Mouse (Mus musculus) regulatory T cell (primary cell): ENCODE measurements around the gene Kif24.

ENCODE experiments used
- in situ Hi-C: fragments of 300-600 bp; cut with MboI, MseI; formaldehyde crosslinking; loops from one replicate; pipeline ENCODE4 v1.15.1; 2025; ENCODE audit warnings: high pct_unique_total_duplicates

The Kif24 gene

GRCm38 (mm10) chr4:41493464-41494116, 28.9 kb upstream of the Kif24 start:
- in situ Hi-C loops, result loop anchor here (5.0 kb wide), 1 partner anchor 51 kb away; no protein-coding TSS in a partner anchor

GRCm38 (mm10) chr4:41492951-41493350, 28.3 kb upstream of the Kif24 start:
- in situ Hi-C loops, result loop anchor here (5.0 kb wide), 1 partner anchor 51 kb away; no protein-coding TSS in a partner anchor

GRCm38 (mm10) chr4:41481601-41482017, 16.9 kb upstream of the Kif24 start:
- in situ Hi-C loops, result no loop called here

- in situ Hi-C loops, result no loop called here
These were observed 15.6 kb upstream of the Kif24 start for GRCm38 (mm10) chr4:41480254-41480653.

- in situ Hi-C loops, result no loop called here
These were observed 14.7 kb upstream of the Kif24 start for GRCm38 (mm10) chr4:41479456-41479804.

- in situ Hi-C loops, result no loop called here
These were observed 14.2 kb upstream of the Kif24 start for GRCm38 (mm10) chr4:41478751-41479455.

- in situ Hi-C loops, result no loop called here
These were observed 13.0 kb upstream of the Kif24 start for GRCm38 (mm10) chr4:41477648-41478160.

GRCm38 (mm10) chr4:41471384-41471689, 6.7 kb upstream of the Kif24 start:
- in situ Hi-C loops, result no loop called here

- in situ Hi-C loops, result no loop called here
These were observed 6.1 kb upstream of the Kif24 start for GRCm38 (mm10) chr4:41470684-41471383.

- in situ Hi-C loops, result no loop called here
These were observed 5.5 kb upstream of the Kif24 start for GRCm38 (mm10) chr4:41470051-41470683.

GRCm38 (mm10) chr4:41469199-41469598, 4.5 kb upstream of the Kif24 start:
- in situ Hi-C loops, result loop anchor here (10.0 kb wide), 1 partner anchor 764 kb away; the partner anchor contains the start of gene Aptx

GRCm38 (mm10) chr4:41468396-41469080, 3.9 kb upstream of the Kif24 start:
- in situ Hi-C loops, result loop anchor here (10.0 kb wide), 1 partner anchor 764 kb away; the partner anchor contains the start of gene Aptx

GRCm38 (mm10) chr4:41465287-41465665, 589 bp upstream of the Kif24 start:
- in situ Hi-C loops, result loop anchor here (10.0 kb wide), 1 partner anchor 760 kb away; the partner anchor contains the start of gene Aptx

GRCm38 (mm10) chr4:41463051-41463738, 1.5 kb downstream of the Kif24 start:
- in situ Hi-C loops, result loop anchor here (10.0 kb wide), 1 partner anchor 758 kb away; the partner anchor contains the start of gene Aptx

- in situ Hi-C loops, result loop anchor here (10.0 kb wide), 1 partner anchor 756 kb away; the partner anchor contains the start of gene Aptx
These were observed 4.0 kb downstream of the Kif24 start for GRCm38 (mm10) chr4:41460690-41461089.

GRCm38 (mm10) chr4:41447595-41447994, 17.1 kb downstream of the Kif24 start:
- in situ Hi-C loops, result no loop called here

GRCm38 (mm10) chr4:41442790-41443302, 21.8 kb downstream of the Kif24 start:
- in situ Hi-C loops, result loop anchor here (5.0 kb wide), 1 partner anchor 49 kb away; no protein-coding TSS in a partner anchor

- in situ Hi-C loops, result no loop called here
These were observed 25.8 kb downstream of the Kif24 start for GRCm38 (mm10) chr4:41438931-41439330.

GRCm38 (mm10) chr4:41416966-41417365, 47.7 kb downstream of the Kif24 start:
- in situ Hi-C loops, result no loop called here

GRCm38 (mm10) chr4:41409341-41409740, 55.3 kb downstream of the Kif24 start:
- in situ Hi-C loops, result no loop called here
